Mouse (Mus musculus): ENCODE measurements around the gene Gli3. TPM values are rescaled to one million over a fixed set of nuclear protein-coding genes. Genes with fewer than 3 reads are reported as not detected.

Gene Gli3
- polyA plus RNA-seq, 1 experiment from 2014 or later = 13.5 TPM

- no peaks in the 10 kb centered on the region for H3K27me3 ChIP-seq
- peak overlapping the region; percentile 90 for H3K27ac ChIP-seq (replicated peaks)
- H3K4me3 ChIP-seq = peak overlapping the region; percentile 46
- no peaks in the 10 kb centered on the region for H3K36me3 ChIP-seq
- H3K9me3 ChIP-seq = no peaks in the 10 kb centered on the region
- peak overlapping the region; percentile 57 for H3K9ac ChIP-seq (replicated peaks)
- WGBS = 11% methylated on average over 10 of the region's 10 CpGs
- ATAC-seq (replicated peaks) = peak; percentile 24
- peak overlapping the region; percentile 62 for H3K4me2 ChIP-seq (replicated peaks)
- peaks cover 17% of the 10 kb centered on the region for H3K4me1 ChIP-seq
These were observed 296.8 kb downstream of the Gli3 start for GRCm38 (mm10) chr13:15759633-15760441.

GRCm38 (mm10) chr13:15762291-15762690 lies 299.3 kb downstream of the Gli3 start:
- Histone ChIP-seq H3K4me1 (peaks cover 17% of the 10 kb centered on the region), H3K4me2 (replicated peaks) (no peak overlapping the region), H3K27me3 (no peaks in the 10 kb centered on the region), H3K9me3 (no peaks in the 10 kb centered on the region), H3K36me3 (no peaks in the 10 kb centered on the region), H3K4me3 (no peak overlapping the region), H3K9ac (replicated peaks) (no peak overlapping the region), H3K27ac (replicated peaks) (no peak overlapping the region)
- 81% methylated on average over 4 of the region's 4 CpGs for WGBS
- ATAC-seq (replicated peaks) = no peak

- H3K4me3 ChIP-seq = no peak overlapping the region
- WGBS = 33% methylated on average over 6 of the region's 6 CpGs
- H3K27me3 ChIP-seq = no peaks in the 10 kb centered on the region
- H3K9ac ChIP-seq (replicated peaks) = no peak overlapping the region
- peak; percentile 17; the same call in 1 of the 2 replicates for ATAC-seq (replicated peaks)
- no peak overlapping the region for H3K4me2 ChIP-seq (replicated peaks)
- no peaks in the 10 kb centered on the region for H3K9me3 ChIP-seq
- no peak overlapping the region for H3K27ac ChIP-seq (replicated peaks)
- H3K36me3 ChIP-seq = no peaks in the 10 kb centered on the region
- H3K4me1 ChIP-seq = peaks cover 17% of the 10 kb centered on the region
These were observed 299.9 kb downstream of the Gli3 start for GRCm38 (mm10) chr13:15762901-15763417.

GRCm38 (mm10) chr13:15777624-15778023 lies 314.6 kb downstream of the Gli3 start:
- Histone ChIP-seq H3K4me3 (no peak overlapping the region), H3K4me1 (no peaks in the 10 kb centered on the region), H3K9me3 (no peaks in the 10 kb centered on the region), H3K9ac (replicated peaks) (no peak overlapping the region), H3K4me2 (replicated peaks) (no peak overlapping the region), H3K36me3 (no peaks in the 10 kb centered on the region), H3K27me3 (no peaks in the 10 kb centered on the region), H3K27ac (replicated peaks) (no peak overlapping the region)
- ATAC-seq (replicated peaks) = no peak
- 88% methylated on average over 6 of the region's 6 CpGs for WGBS
